Mouse (Mus musculus) ES-E14 (cell line): ENCODE results near the gene Cyb561.

Experiments used
- HCFC1 ChIP-seq: IDR thresholded peaks from 2 replicates; pipeline ENCODE4 v1.6.1; 2012; ENCODE audit warnings: low read length, inconsistent platforms, borderline replicate concordance; ENCODE audit not compliant: insufficient read depth
- MAFK ChIP-seq: IDR thresholded peaks from 2 replicates; pipeline ENCODE4 v1.6.1; 2014; ENCODE audit warnings: mild to moderate bottlenecking, low read depth, low read length, inconsistent platforms; ENCODE audit not compliant: insufficient read depth
- ZC3H11A ChIP-seq: IDR thresholded peaks from 2 replicates; pipeline ENCODE4 v1.6.1; 2012; ENCODE audit warnings: low read depth, mild to moderate bottlenecking, inconsistent platforms, low read length, borderline replicate concordance
- ZNF384 ChIP-seq: IDR thresholded peaks from 2 replicates; pipeline ENCODE4 v1.6.1; 2012; ENCODE audit warnings: low read depth, low read length, inconsistent platforms

DNA sequence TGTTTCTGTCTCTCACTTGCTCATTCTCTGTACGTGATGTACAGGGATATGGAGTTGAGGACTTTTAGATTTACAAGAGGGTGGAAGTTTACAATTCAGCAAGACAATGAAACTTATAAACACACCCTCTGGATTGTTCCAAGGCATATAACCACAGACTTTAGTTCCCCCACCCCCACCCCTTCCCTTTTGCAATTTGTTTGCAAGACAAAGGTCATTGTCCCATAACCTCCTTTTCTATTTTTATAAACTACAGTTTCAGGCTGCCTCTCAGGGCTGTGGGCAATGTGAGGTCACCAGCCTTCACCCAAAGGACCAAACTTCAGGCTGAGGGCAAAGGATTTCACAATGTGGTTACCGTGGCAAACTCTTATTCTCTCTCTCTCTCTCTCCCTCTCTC lies 37.1 kb upstream of the Cyb561 start:
- no peak for TF ChIP-seq MAFK
- no peak for TF ChIP-seq HCFC1
- TF ChIP-seq ZC3H11A, result no peak
- no peak for TF ChIP-seq ZNF384
